Mouse (Mus musculus) kidney, postnatal 36 days (tissue): ENCODE measurements around the gene Commd7.

ENCODE experiments used
- DNase-seq, 2 experiments: peaks; one replicate each; pipeline ENCODE4 v3.0.0; 2021 to 2022; ENCODE audit warnings: mixed read lengths in 2 of 2

Gene Commd7

DNA sequence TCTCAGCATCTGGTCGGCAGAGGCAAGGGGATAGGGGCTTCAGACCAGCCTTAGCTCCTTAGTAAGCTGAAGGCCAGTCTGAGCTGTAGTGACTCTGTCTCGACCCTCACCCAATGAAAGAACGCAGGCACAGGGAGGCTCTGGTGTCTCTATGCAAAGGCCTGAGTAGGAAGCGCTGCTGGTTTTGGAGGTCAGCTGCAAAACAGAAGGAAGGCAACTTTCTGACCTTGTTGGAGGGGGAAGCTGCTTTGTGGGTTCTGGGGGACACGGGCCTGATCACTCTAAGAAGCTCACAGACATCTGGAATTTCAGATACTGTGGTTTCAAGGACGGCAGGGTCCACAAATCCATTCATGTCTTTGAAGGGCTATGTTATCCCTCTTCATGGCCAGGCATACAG lies 46.6 kb downstream of the Commd7 start:
- no peak for DNase-seq

DNA sequence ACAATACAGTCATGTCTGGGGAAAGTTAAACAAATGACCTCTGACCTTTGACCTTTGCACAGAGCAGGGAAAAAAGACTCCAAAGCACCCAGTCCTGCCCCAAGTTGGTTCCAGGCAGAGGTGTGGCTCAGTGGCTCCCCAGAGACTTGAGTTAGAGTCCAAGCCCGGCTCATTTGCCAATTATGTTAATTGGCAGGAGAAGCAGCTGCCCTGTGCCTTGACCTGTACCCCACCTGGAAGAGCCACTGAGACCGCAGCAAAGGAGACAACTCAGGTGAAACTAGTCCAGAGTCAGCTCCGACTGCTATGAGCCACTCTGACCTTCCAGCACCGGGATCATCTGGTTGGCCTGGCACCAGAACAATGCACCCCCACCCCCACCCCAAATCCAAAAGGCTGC lies 48.2 kb downstream of the Commd7 start:
- DNase-seq, result peak; percentile 50 to 65

DNA sequence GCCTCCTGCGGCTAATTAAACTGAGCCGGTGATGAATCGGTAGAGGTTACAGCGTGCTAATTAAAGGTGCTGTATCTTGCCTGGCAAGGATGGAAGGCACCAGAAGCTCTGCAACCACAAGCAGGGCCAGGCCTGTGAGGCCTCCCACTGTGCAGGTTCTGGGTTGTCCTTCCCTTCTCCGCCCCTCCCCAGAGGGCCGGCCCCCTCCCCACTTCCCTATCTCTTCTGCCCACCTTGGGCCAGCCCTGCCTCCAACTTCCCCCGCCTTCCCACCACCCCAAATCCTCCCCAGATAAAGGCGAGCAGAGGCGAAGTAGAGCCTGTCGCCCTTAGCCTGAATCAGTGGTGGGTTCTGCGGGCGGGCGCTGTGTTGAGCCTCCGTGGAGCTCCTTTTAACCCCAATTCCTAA lies 48.9 kb downstream of the Commd7 start:
- DNase-seq, result no peak

DNA sequence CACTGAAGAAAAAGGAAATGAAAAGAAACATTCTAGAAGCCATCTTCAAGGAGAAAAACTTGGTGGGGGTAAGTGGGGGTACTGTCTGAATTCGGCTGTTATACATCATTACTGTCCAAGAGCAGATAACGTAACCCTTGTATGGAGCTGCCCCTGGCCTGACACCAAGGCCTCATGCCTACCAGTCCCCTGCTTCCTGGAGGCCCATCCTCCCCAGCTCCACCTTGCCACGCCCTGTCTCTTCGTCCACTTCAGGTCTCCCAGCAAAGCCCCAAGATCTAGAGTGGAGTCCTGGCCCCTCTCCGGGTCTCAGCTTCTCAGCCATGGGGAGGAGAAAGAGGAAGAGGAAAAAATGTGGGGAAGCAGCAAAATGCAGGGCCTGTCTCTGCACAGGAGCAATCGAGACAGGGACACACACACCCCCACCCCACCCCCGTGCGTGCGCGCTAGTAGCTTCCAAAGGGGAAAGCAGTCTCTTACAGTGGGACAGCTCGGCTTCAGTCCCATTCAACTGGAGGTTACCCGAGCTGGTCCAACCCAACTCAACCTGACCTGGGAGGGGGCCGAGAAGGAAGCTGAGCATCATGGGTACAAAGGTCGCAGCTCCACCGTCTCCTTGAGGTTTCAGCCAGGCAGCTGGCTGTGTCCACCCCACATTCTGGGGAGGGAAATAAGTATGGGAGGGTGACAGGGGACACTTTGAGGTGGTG lies 49.5 kb downstream of the Commd7 start:
- peak; percentile 30 to 36 for DNase-seq

DNA sequence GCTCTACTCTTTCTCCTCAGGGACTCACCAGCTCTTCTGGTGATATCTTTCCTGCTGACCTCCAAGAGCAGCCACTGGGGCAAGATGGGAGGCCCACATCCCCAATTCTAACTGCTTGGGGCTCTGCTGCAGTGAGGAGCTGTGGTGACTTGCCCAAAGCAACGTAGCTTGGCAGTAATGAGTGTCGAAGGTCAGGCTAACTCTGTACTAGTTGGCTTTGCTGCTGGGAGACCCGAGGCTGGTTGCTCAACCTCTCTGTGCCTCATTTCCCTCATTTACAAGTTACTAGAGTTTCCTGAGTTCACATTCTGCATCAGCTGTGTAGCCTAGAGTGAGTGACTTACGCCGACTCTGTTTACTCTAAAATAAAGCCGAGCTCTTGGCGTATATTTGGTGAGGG lies 51.2 kb downstream of the Commd7 start:
- DNase-seq, result no peak

DNA sequence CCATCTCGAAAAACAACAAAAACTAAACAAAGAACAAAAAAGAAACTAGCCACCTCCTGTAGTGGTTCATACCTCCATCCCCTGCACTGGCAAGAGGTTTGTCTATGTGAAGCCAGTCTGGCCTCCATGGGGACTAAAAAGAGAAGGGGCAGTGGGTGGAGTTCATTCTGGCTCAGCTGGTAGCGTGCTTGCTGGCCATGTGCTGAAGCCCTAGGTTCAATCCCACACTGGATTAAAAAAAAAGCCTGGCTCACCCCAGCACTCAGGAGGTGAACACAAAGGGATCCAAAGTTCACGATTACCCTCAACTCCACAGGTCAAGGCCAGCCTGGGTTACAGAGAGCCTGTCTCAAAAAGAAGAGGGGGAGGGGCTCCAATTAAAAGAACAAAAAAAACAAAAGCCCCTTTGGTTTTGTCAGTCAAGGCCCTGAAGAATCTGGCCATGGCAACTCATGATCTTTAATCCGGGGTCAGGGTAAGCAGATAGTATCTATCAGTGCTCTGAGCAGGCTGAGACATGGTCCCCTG lies 52.1 kb downstream of the Commd7 start:
- DNase-seq, result peak in 1 of 2 experiments; percentile 12

DNA sequence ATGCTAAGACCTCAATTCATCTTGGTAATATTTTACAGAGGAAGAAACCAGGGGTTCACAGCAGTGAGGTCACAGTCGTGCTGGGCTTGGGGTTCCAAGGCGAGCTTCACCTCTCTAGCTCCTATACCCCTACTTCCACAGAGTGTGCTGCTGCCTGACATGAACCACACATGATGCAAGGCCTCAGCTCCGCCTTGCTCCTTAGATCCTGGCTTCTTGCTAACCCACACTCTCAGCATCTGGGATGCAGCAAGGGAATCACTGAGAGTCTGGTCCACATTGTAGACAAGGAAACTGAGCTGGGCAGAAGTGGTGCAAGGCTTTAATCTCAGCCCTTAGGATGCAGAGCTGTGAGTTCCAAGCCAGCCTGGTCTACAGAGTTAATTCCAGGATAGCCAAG lies 52.5 kb downstream of the Commd7 start:
- DNase-seq, result no peak

DNA sequence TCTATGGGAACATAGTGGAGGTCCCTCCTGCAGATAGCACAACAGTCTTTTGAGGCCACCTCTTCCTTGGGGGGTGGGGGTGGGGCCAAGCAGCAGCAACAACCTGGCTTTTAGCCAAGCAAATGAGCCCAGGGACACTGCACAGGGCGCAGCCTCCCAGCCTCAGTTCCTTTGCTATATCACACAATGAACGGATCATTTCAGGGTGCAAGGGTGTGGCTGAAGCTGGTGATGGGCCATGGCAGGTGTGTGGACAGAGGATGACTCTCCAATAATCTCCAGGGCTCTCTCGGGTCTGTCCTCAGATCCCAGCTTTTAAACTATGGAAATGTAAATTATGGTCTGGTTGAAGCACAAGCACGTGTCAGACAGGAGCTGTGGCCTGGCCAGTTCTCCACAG lies 55.5 kb downstream of the Commd7 start:
- no peak for DNase-seq

DNA sequence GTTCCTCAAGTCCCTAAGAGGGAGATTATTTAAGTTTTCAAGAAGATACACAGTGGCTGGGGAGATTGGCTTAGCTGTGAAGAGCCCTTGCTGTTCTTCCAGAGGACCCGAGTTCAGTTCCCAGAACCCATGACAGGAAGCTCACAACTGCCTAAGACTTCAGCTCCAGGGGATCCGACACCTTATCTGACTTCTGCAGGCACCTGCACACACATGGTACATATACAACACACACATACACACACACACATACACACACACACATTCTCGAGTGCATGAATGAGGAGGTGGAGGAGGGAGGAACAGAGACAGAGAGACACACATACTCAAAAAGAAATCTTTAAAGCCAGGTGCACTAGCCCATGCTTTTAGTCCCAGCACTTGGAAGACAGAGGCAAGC lies 56.4 kb downstream of the Commd7 start:
- no peak for DNase-seq

DNA sequence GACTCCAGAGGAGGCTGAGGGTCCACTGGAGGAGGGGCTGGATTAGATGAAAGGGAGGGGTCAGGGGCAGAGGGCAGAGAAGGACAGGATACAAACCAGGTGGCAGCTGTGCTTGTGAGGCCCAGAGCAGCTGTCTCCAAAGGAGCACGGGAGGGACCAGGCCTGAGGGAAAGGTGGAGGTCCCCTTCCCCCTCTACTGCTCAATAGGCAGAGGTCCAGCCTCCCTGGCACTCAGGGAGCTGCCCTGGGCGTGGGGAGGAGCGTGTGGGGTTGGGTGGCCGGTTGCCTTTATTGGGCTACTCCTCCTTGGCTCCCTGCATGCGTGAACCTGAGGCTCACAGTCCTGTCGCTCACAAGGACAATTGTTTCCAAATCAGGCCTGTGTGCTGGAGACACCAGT lies 57.0 kb downstream of the Commd7 start:
- no peak for DNase-seq

DNA sequence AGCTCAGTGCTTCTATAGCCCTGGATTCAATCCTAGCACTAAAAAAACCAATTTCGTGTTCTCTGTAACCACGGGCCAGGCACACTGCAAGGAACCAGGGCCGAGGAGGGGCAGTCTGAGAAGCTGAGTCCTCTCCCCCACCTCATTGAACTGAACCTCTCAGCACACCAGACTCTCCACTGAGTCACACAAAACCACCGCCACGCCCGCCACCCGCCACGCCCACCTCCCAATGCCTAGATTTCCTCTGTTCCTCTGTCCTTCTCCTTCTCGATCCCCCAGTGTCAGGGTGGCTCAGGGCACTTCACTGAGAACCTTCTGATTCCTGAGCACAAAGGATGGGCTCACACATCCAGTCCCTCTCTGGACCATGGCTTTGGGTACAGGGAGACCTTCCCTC lies 59.5 kb downstream of the Commd7 start:
- DNase-seq, result no peak

DNA sequence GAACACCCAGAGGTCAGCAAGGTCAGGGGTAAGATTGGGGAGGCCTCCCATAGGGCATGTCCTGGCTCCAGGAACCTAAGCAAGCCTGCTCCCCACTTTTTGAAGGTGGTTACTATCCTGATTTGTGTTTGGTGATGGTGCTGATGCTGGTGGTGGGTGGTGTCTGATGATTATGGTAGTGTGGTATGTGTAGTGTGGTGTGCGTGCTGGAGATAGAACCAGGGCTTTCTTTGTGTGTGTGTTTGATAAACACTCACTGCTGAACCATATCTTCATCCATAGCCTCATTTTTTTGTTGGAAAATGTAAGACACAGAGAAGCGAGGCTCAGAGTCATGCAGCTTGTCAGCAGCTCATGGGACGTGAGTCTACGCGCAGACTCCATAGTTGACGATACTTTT lies 64.0 kb downstream of the Commd7 start:
- DNase-seq, result no peak

DNA sequence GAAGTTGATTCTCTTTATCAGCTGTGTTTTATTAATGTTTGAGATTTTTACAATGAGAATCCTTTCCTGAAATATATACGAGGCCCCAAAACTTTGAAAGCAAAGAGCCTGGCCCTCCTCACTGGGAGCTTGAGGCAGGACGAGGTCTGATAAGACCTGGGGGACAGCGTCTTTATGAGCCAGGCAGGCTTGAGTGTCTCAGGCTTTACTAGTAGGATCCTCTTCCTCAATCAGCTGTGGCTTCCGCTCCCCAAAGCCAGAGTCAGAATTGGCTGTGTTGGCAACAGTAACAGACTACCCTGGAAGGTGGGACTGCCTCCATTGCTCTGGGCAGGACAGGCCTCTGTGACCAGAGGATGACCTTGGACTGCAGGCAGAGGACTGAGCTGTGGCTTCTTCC lies 64.6 kb downstream of the Commd7 start:
- no peak for DNase-seq
